Mouse (Mus musculus): ENCODE data around the gene Bud23. TPM values are rescaled to one million over a fixed set of nuclear protein-coding genes. Genes with fewer than 3 reads are reported as not detected.

Bud23 gene
- polyA plus RNA-seq, 1 experiment from 2014 or later: 40.6 TPM

- Histone ChIP-seq H3K4me3 (ENCODE audit: low read depth, low read length) (peak overlapping the region; percentile 54), H3K4me1 (replicated peaks; ENCODE audit: control insufficient read depth, insufficient read depth, low read length) (peaks cover 4% of the 10 kb centered on the region; the same call in 1 of the 2 replicates), H3K9me3 (ENCODE audit: control insufficient read depth) (no peaks in the 10 kb centered on the region), H3K4me2 (replicated peaks; ENCODE audit: low read depth) (peak overlapping the region; percentile 76), H3K9ac (ENCODE audit: low read depth, low read length) (no peak overlapping the region), H3K27me3 (replicated peaks; ENCODE audit: control insufficient read depth, insufficient read depth, low read length) (no peaks in the 10 kb centered on the region), H3K36me3 (ENCODE audit: control insufficient read depth, insufficient read depth) (no peaks in the 10 kb centered on the region; the same call in 1 of the 2 replicates), H3K27ac (ENCODE audit: low read depth, low read length) (peak overlapping the region; percentile 97)
- no peak for TF ChIP-seq CTCF (IDR thresholded peaks at IDR 0.05; ENCODE audit: low read depth)
- WGBS: 79% methylated on average over 25 of the region's 25 CpGs
- ATAC-seq: no peak
Measured at GRCm38 (mm10) chr5:135010841-135011743, 53.7 kb downstream of the Bud23 start.

- no peak for ATAC-seq
- no peak for TF ChIP-seq CTCF (IDR thresholded peaks at IDR 0.05; ENCODE audit: low read depth)
- H3K4me2 ChIP-seq (replicated peaks; ENCODE audit: low read depth): peak overlapping the region; percentile 76
- H3K4me3 ChIP-seq (ENCODE audit: low read depth, low read length): peak overlapping the region; percentile 54
- H3K9me3 ChIP-seq (ENCODE audit: control insufficient read depth): no peaks in the 10 kb centered on the region
- 34% methylated on average over 7 of the region's 7 CpGs for WGBS
- peak overlapping the region; percentile 97 for H3K27ac ChIP-seq (ENCODE audit: low read depth, low read length)
- H3K9ac ChIP-seq (ENCODE audit: low read depth, low read length): 0 out of 2 replicates have a peak overlapping the region, but pooled peaks have one; percentile 26
- H3K36me3 ChIP-seq (ENCODE audit: control insufficient read depth, insufficient read depth): no peaks in the 10 kb centered on the region; the same call in 1 of the 2 replicates
- peaks cover 4% of the 10 kb centered on the region; the same call in 1 of the 2 replicates for H3K4me1 ChIP-seq (replicated peaks; ENCODE audit: control insufficient read depth, insufficient read depth, low read length)
- no peaks in the 10 kb centered on the region for H3K27me3 ChIP-seq (replicated peaks; ENCODE audit: control insufficient read depth, insufficient read depth, low read length)
Measured at GRCm38 (mm10) chr5:135010320-135010709, 54.4 kb downstream of the Bud23 start.

GRCm38 (mm10) chr5:135009590-135010319 is 55.0 kb downstream of the Bud23 start:
- TF ChIP-seq CTCF (IDR thresholded peaks at IDR 0.05; ENCODE audit: low read depth): no peak; the same call in 1 of the 2 replicates
- Histone ChIP-seq H3K36me3 (ENCODE audit: control insufficient read depth, insufficient read depth) (no peaks in the 10 kb centered on the region; the same call in 1 of the 2 replicates), H3K4me2 (replicated peaks; ENCODE audit: low read depth) (peak overlapping the region; percentile 76), H3K4me3 (ENCODE audit: low read depth, low read length) (peak overlapping the region; percentile 54), H3K9me3 (ENCODE audit: control insufficient read depth) (no peaks in the 10 kb centered on the region), H3K27ac (ENCODE audit: low read depth, low read length) (peak overlapping the region; percentile 97), H3K4me1 (replicated peaks; ENCODE audit: control insufficient read depth, insufficient read depth, low read length) (peaks cover 4% of the 10 kb centered on the region; the same call in 1 of the 2 replicates), H3K9ac (ENCODE audit: low read depth, low read length) (peak overlapping the region; percentile 53), H3K27me3 (replicated peaks; ENCODE audit: control insufficient read depth, insufficient read depth, low read length) (no peaks in the 10 kb centered on the region)
- peak; percentile 56 for ATAC-seq
- WGBS: 0% methylated on average over 36 of the region's 37 CpGs

GRCm38 (mm10) chr5:135008671-135009589 is 55.8 kb downstream of the Bud23 start, which contains the start of gene Abhd11:
TSS of gene Abhd11 (plus strand) at chr5:135009152.
- H3K27me3 ChIP-seq (replicated peaks; ENCODE audit: control insufficient read depth, insufficient read depth, low read length): no peaks in the 10 kb centered on the region
- peak; percentile 53 for TF ChIP-seq CTCF (IDR thresholded peaks at IDR 0.05; ENCODE audit: low read depth)
- H3K27ac ChIP-seq (ENCODE audit: low read depth, low read length): peak within 1 kb of the TSS; percentile 97
- whole genome bisulfite sequencing: under 1% methylated on average over 52 of the region's 52 CpGs
- peak; percentile 87 for ATAC-seq
- H3K36me3 ChIP-seq (ENCODE audit: control insufficient read depth, insufficient read depth): no peaks in the 10 kb centered on the region; the same call in 1 of the 2 replicates
- H3K4me2 ChIP-seq (replicated peaks; ENCODE audit: low read depth): peak within 1 kb of the TSS; percentile 76
- H3K4me3 ChIP-seq (ENCODE audit: low read depth, low read length): peak within 1 kb of the TSS; percentile 54
- no peaks in the 10 kb centered on the region for H3K9me3 ChIP-seq (ENCODE audit: control insufficient read depth)
- peak within 1 kb of the TSS; percentile 66 for H3K9ac ChIP-seq (ENCODE audit: low read depth, low read length)
- peaks cover 4% of the 10 kb centered on the region; the same call in 1 of the 2 replicates for H3K4me1 ChIP-seq (replicated peaks; ENCODE audit: control insufficient read depth, insufficient read depth, low read length)

- 32% methylated on average over 16 of the region's 16 CpGs for WGBS
- no peak for ATAC-seq
Measured at GRCm38 (mm10) chr5:135007802-135008571, 56.8 kb downstream of the Bud23 start.

More at GRCm38 (mm10) chr5:135007802-135008571, 56.8 kb downstream of the Bud23 start:
- Histone ChIP-seq H3K4me3 (ENCODE audit: low read depth, low read length) (peak overlapping the region; percentile 54), H3K27ac (ENCODE audit: low read depth, low read length) (peak overlapping the region; percentile 97), H3K4me1 (replicated peaks; ENCODE audit: control insufficient read depth, insufficient read depth, low read length) (peaks cover 4% of the 10 kb centered on the region; the same call in 1 of the 2 replicates), H3K27me3 (replicated peaks; ENCODE audit: control insufficient read depth, insufficient read depth, low read length) (no peaks in the 10 kb centered on the region), H3K36me3 (ENCODE audit: control insufficient read depth, insufficient read depth) (no peaks in the 10 kb centered on the region; the same call in 1 of the 2 replicates), H3K9ac (ENCODE audit: low read depth, low read length) (peak overlapping the region; percentile 66), H3K4me2 (replicated peaks; ENCODE audit: low read depth) (peak overlapping the region; percentile 76), H3K9me3 (ENCODE audit: control insufficient read depth) (no peaks in the 10 kb centered on the region)
- peak; percentile 62 for TF ChIP-seq CTCF (IDR thresholded peaks at IDR 0.05; ENCODE audit: low read depth)

Other genes with a start within 250 kb of the Bud23 start
- not detected in 2 replicates for gene Tmem270, start 158.2 kb downstream of the Bud23 start, polyA plus RNA-seq (2015; fragmentation: Nextera tagmentation; extraction: Ambion mirVana)
- not detected in 2 replicates for gene Cldn13, start 149.4 kb downstream of the Bud23 start, polyA plus RNA-seq (2015; fragmentation: Nextera tagmentation; extraction: Ambion mirVana)
- 30.3 and 31.4 TPM in 2 replicates for gene Mettl27, start 132.6 kb downstream of the Bud23 start, polyA plus RNA-seq (2015; fragmentation: Nextera tagmentation; extraction: Ambion mirVana)
- gene Cldn4, start 118.0 kb downstream of the Bud23 start, polyA plus RNA-seq (2015; fragmentation: Nextera tagmentation; extraction: Ambion mirVana): 62.1 and 76.6 TPM in 2 replicates
- gene Cldn3, start 78.7 kb downstream of the Bud23 start, polyA plus RNA-seq (2015; fragmentation: Nextera tagmentation; extraction: Ambion mirVana): 96.0 and 116 TPM in 2 replicates
- gene Abhd11, start 55.8 kb downstream of the Bud23 start, polyA plus RNA-seq (2015; fragmentation: Nextera tagmentation; extraction: Ambion mirVana): 60.1 and 61.9 TPM in 2 replicates
- gene Stx1a, start 41.5 kb downstream of the Bud23 start, polyA plus RNA-seq (2015; fragmentation: Nextera tagmentation; extraction: Ambion mirVana): 5.6 and 6.5 TPM in 2 replicates
- 35.9 and 40.7 TPM in 2 replicates for gene Dnajc30, start 757 bp downstream of the Bud23 start, polyA plus RNA-seq (2015; fragmentation: Nextera tagmentation; extraction: Ambion mirVana)
- 2.5 and 2.9 TPM in 2 replicates for gene Vps37d, start 13.3 kb upstream of the Bud23 start, polyA plus RNA-seq (2015; fragmentation: Nextera tagmentation; extraction: Ambion mirVana)
- 13.7 and 16.2 TPM in 2 replicates for gene Mlxipl, start 24.9 kb upstream of the Bud23 start, polyA plus RNA-seq (2015; fragmentation: Nextera tagmentation; extraction: Ambion mirVana)
- 17.7 and 18.0 TPM in 2 replicates for gene Tbl2, start 84.7 kb upstream of the Bud23 start, polyA plus RNA-seq (2015; fragmentation: Nextera tagmentation; extraction: Ambion mirVana)
- gene Bcl7b, start 103.3 kb upstream of the Bud23 start, polyA plus RNA-seq (2015; fragmentation: Nextera tagmentation; extraction: Ambion mirVana): 65.1 and 65.7 TPM in 2 replicates
- gene Baz1b, start 122.3 kb upstream of the Bud23 start, polyA plus RNA-seq (2015; fragmentation: Nextera tagmentation; extraction: Ambion mirVana): 11.0 and 12.0 TPM in 2 replicates
- gene Fzd9, start 186.3 kb upstream of the Bud23 start, polyA plus RNA-seq (2015; fragmentation: Nextera tagmentation; extraction: Ambion mirVana): 0.07 and 0.18 TPM in 2 replicates